Mouse (Mus musculus) naive thymus-derived CD4-positive, alpha-beta T cell, adult 2 months (primary cell): Measurements from ENCODE around the gene Smim20.

Experiments
- DNase-seq: peaks from one replicate; pipeline ENCODE4 v3.0.0-alpha.2; 2011; ENCODE audit warnings: low read depth

Gene Smim20

GRCm38 (mm10) chr5:53307437-53307836, 40.6 kb downstream of the Smim20 start:
- no peak for DNase-seq

- no peak for DNase-seq
Measured at GRCm38 (mm10) chr5:53314404-53315167, 47.7 kb downstream of the Smim20 start.

GRCm38 (mm10) chr5:53315829-53316228, 48.9 kb downstream of the Smim20 start:
- no peak for DNase-seq

GRCm38 (mm10) chr5:53317396-53317795, 50.5 kb downstream of the Smim20 start:
- no peak for DNase-seq

GRCm38 (mm10) chr5:53317885-53318466, 51.1 kb downstream of the Smim20 start:
- no peak for DNase-seq

GRCm38 (mm10) chr5:53320331-53320730, 53.4 kb downstream of the Smim20 start:
- no peak for DNase-seq

- no peak for DNase-seq
Measured at GRCm38 (mm10) chr5:53321901-53322300, 55.0 kb downstream of the Smim20 start.

- DNase-seq: no peak
Measured at GRCm38 (mm10) chr5:53322471-53322870, 55.6 kb downstream of the Smim20 start.

- no peak for DNase-seq
Measured at GRCm38 (mm10) chr5:53323121-53323520, 56.2 kb downstream of the Smim20 start.

- DNase-seq: no peak
Measured at GRCm38 (mm10) chr5:53324256-53324655, 57.4 kb downstream of the Smim20 start.

GRCm38 (mm10) chr5:53324791-53325190, 57.9 kb downstream of the Smim20 start:
- DNase-seq: no peak

- peak; percentile 58 for DNase-seq
Measured at GRCm38 (mm10) chr5:53326023-53326422, 59.1 kb downstream of the Smim20 start.

GRCm38 (mm10) chr5:53326491-53326890, 59.6 kb downstream of the Smim20 start:
- no peak for DNase-seq
